28 mouse cellular contexts compared by ENCODE assay signal in genomic region chr6:147789112-147789511, GRCm38 (mm10).
DNase-seq lines count a peak whose midpoint lies in the region; ATAC-seq lines count a peak whose summit lies in the region.
"Had no signal": no experiment of that assay in that cellular context is flagged by ENCODE, and none has a peak within 500 bp of the region (broad histone marks: within the 10 kb centered on the region; RNA-seq: fewer than 3 reads in every experiment).

No protein-coding gene starts in this region.

- H3K36me3 ChIP-seq in kidney, embryonic 15.5 days: no peaks in the 10 kb centered on the region
- H3K36me3 ChIP-seq in kidney, embryonic 16.5 days (ENCODE audit: insufficient read depth, low read length): no peaks in the 10 kb centered on the region
- H3K36me3 ChIP-seq: embryonic facial prominence, embryonic 10.5 days; embryonic facial prominence, embryonic 13.5 days; forebrain, embryonic 12.5 days; forebrain, embryonic 15.5 days; heart, embryonic 12.5 days; heart, embryonic 15.5 days had no signal

- no peaks in the 10 kb centered on the region for H3K4me1 ChIP-seq in kidney, embryonic 15.5 days
- no peaks in the 10 kb centered on the region for H3K4me1 ChIP-seq in kidney, embryonic 16.5 days (ENCODE audit: insufficient read depth, low read length)
- H3K4me1 ChIP-seq: embryonic facial prominence, embryonic 10.5 days; embryonic facial prominence, embryonic 13.5 days; forebrain, embryonic 12.5 days; forebrain, embryonic 15.5 days; heart, embryonic 12.5 days; heart, embryonic 15.5 days had no signal

- peak; percentile 57 to 76 for DNase-seq in adrenal gland, adult (ENCODE audit: inconsistent age in 2 of 2, low spot score in 1 of 2)
- DNase-seq in adrenal gland, postnatal 4 days (ENCODE audit: low spot score in 2 of 2): no peak
- DNase-seq in ovary, postnatal 36 days (ENCODE audit: low spot score): peak; percentile 19
- no peak for DNase-seq in ovary, adult 18-20 months (ENCODE audit: low spot score)
- peak; percentile 65 for DNase-seq in adrenal gland, postnatal 25 days
- DNase-seq: cerebellum, adult 11-12 months; cerebellum, adult 8-10 months; cerebellum, postnatal 10 days; cerebellum, postnatal 36 days; embryo, embryonic 11 days; gastrocnemius, postnatal 36 days; heart, adult 18-20 months; heart, postnatal 14 days; heart, postnatal 4 days had no signal

- H3K4me3 ChIP-seq in kidney, embryonic 15.5 days (replicated peaks): no peak overlapping the region
- H3K4me3 ChIP-seq in kidney, embryonic 16.5 days (ENCODE audit: low read length): no peak overlapping the region
- H3K4me3 ChIP-seq: embryonic facial prominence, embryonic 10.5 days; embryonic facial prominence, embryonic 13.5 days; erythroblast, embryonic 14.5 days; forebrain, embryonic 12.5 days; forebrain, embryonic 15.5 days; heart, embryonic 12.5 days; heart, embryonic 15.5 days had no signal

- no peak for ATAC-seq in monocyte, adult 5-6 weeks (replicated peaks; ENCODE audit: insufficient number of reproducible peaks, low FRiP score, low TSS enrichment, poor library complexity, severe bottlenecking)
- ATAC-seq in kidney, embryonic 15.5 days (replicated peaks; ENCODE audit: low FRiP score): no peak
- no peak for ATAC-seq in kidney, embryonic 16.5 days (ENCODE audit: low FRiP score, low TSS enrichment)
- ATAC-seq: forebrain, embryonic 15.5 days; hindbrain, postnatal 0 days; inflammation-experienced regulatory T-cells, adult 6 months; intestine, embryonic 16.5 days had no signal

- H3K27ac ChIP-seq in kidney, embryonic 15.5 days: no peak overlapping the region
- no peak overlapping the region for H3K27ac ChIP-seq in kidney, embryonic 16.5 days (ENCODE audit: low read length)
- H3K27ac ChIP-seq: embryonic facial prominence, embryonic 10.5 days; embryonic facial prominence, embryonic 13.5 days; forebrain, embryonic 12.5 days; forebrain, embryonic 15.5 days; heart, embryonic 15.5 days; hindbrain, embryonic 14.5 days; hindbrain, postnatal 0 days had no signal

- WGBS in kidney, embryonic 15.5 days: 77% methylated on average over 6 of the region's 6 CpGs
- 69% methylated on average over 6 of the region's 6 CpGs for WGBS in kidney, embryonic 16.5 days

- H3K27me3 ChIP-seq in kidney, embryonic 15.5 days: peaks cover 5% of the 10 kb centered on the region; the same call in 1 of the 2 replicates
- no peaks in the 10 kb centered on the region for H3K27me3 ChIP-seq in kidney, embryonic 16.5 days (ENCODE audit: insufficient read depth, low read length)
- H3K27me3 ChIP-seq: forebrain, embryonic 12.5 days; forebrain, embryonic 15.5 days; heart, embryonic 15.5 days had no signal

- H3K9me3 ChIP-seq in kidney, embryonic 15.5 days (replicated peaks): no peaks in the 10 kb centered on the region
- no peaks in the 10 kb centered on the region for H3K9me3 ChIP-seq in kidney, embryonic 16.5 days (ENCODE audit: low read length)
- H3K9me3 ChIP-seq: embryonic facial prominence, embryonic 10.5 days; embryonic facial prominence, embryonic 13.5 days; forebrain, embryonic 12.5 days; forebrain, embryonic 15.5 days; heart, embryonic 12.5 days; heart, embryonic 15.5 days had no signal

- no peak overlapping the region for H3K4me2 ChIP-seq in kidney, embryonic 15.5 days
- no peak overlapping the region for H3K4me2 ChIP-seq in kidney, embryonic 16.5 days (replicated peaks; ENCODE audit: low read depth, low read length)
- H3K4me2 ChIP-seq: embryonic facial prominence, embryonic 13.5 days; forebrain, embryonic 12.5 days; forebrain, embryonic 15.5 days; heart, embryonic 12.5 days; heart, embryonic 15.5 days; hindbrain, embryonic 14.5 days had no signal

- no peak overlapping the region for H3K9ac ChIP-seq in kidney, embryonic 15.5 days
- no peak overlapping the region for H3K9ac ChIP-seq in kidney, embryonic 16.5 days (replicated peaks; ENCODE audit: low read length)
- H3K9ac ChIP-seq: embryonic facial prominence, embryonic 13.5 days; forebrain, embryonic 12.5 days; forebrain, embryonic 15.5 days; heart, embryonic 12.5 days; heart, embryonic 15.5 days; hindbrain, embryonic 14.5 days had no signal

Comparison
In these comparisons a context has a peak if more than half of its experiments do, and no peak if none do; other contexts are left out.
1. DNase-seq: peak in adrenal gland, adult (2 of 2), ovary, postnatal 36 days (single experiment) and adrenal gland, postnatal 25 days (single experiment); none in adrenal gland, postnatal 4 days (0 of 2) and ovary, adult 18-20 months (single experiment).